Mouse (Mus musculus) CH12.LX (cell line): Measurements from ENCODE around the gene Krt28. TPM values are rescaled to one million over a fixed set of nuclear protein-coding genes. Genes with fewer than 3 reads are reported as not detected.

Experiments used
- DNase-seq: peaks from one replicate; pipeline ENCODE4 v3.0.0-alpha.2; 2013; ENCODE audit errors: extremely low read depth
- H3K27ac ChIP-seq: 2 replicates; pipeline ENCODE4 v1.5.1; 2012; ENCODE audit warnings: low read depth, mild to moderate bottlenecking, control low read depth, moderate library complexity; ENCODE audit not compliant: insufficient read depth
- H3K27me3 ChIP-seq: replicated peaks from 2 replicates; pipeline ENCODE3; 2012; ENCODE audit warnings: inconsistent platforms
- H3K36me3 ChIP-seq, 2 experiments: replicated peaks in 1 of 2; 2 replicates each; pipeline versions ENCODE3 to v1.6.1; 2012; ENCODE audit warnings: inconsistent platforms in 1 of 2, low read length in 1 of 2, mild to moderate bottlenecking in 1 of 2, mixed read lengths in 1 of 2, moderate library complexity in 1 of 2; ENCODE audit not compliant: control insufficient read depth in 1 of 2, insufficient read depth in 1 of 2
- H3K4me1 ChIP-seq, 2 experiments: 2 replicates each; pipeline ENCODE4 v1.6.1; 2012; ENCODE audit warnings: inconsistent platforms in 1 of 2, moderate library complexity in 1 of 2; ENCODE audit not compliant: insufficient read depth in 2 of 2, control insufficient read depth in 1 of 2
- H3K4me2 ChIP-seq: 2 replicates; pipeline ENCODE4 v1.6.1; 2012; ENCODE audit warnings: low read depth, mild to moderate bottlenecking, control low read depth; ENCODE audit not compliant: poor library complexity, insufficient read depth, severe bottlenecking
- H3K4me3 ChIP-seq, 3 experiments: fragments of 150-350 bp in 1 of 3; sonication (generic) in 1 of 3; replicated peaks in 1 of 3; 2 replicates each; pipeline versions ENCODE3 to v1.5.1; 2011 to 2012; ENCODE audit warnings: low read depth in 2 of 3, low read length in 2 of 3, mild to moderate bottlenecking in 2 of 3, moderate library complexity in 2 of 3, control low read depth in 1 of 3, improper control_type of control experiment in 1 of 3, inconsistent platforms in 1 of 3, mixed read lengths in 1 of 3; ENCODE audit not compliant: poor library complexity in 1 of 3
- H3K79me2 ChIP-seq: replicated peaks from 2 replicates; pipeline ENCODE4 v1.6.1; 2012; ENCODE audit warnings: mild to moderate bottlenecking, moderate library complexity; ENCODE audit not compliant: control insufficient read depth, poor library complexity, insufficient read depth, severe bottlenecking; ENCODE audit errors: extremely low read depth
- H3K9ac ChIP-seq: 2 replicates; pipeline ENCODE4 v1.6.1; 2012; ENCODE audit warnings: low read depth, mild to moderate bottlenecking, control low read depth, moderate library complexity; ENCODE audit not compliant: insufficient read depth
- H3K9me3 ChIP-seq: replicated peaks from 2 replicates; pipeline ENCODE3; 2012; ENCODE audit warnings: low read length, inconsistent platforms, mixed read lengths
- CHD1 ChIP-seq: IDR thresholded peaks from 2 replicates; pipeline ENCODE4 v1.6.1; 2012; ENCODE audit warnings: low read depth, low read length, improper control_type of control experiment, inconsistent platforms
- CHD2 ChIP-seq: IDR thresholded peaks from 2 replicates; pipeline ENCODE4 v1.6.1; 2011; ENCODE audit warnings: low read length, improper control_type of control experiment
- ELF1 ChIP-seq: IDR thresholded peaks from 2 replicates; pipeline ENCODE4 v1.6.1; 2014; ENCODE audit warnings: low read depth, mild to moderate bottlenecking, inconsistent platforms, low read length, improper control_type of control experiment
- EP300 ChIP-seq: IDR thresholded peaks from 2 replicates; pipeline ENCODE4 v1.6.1; 2011; ENCODE audit warnings: low read length, improper control_type of control experiment
- ETS1 ChIP-seq: conservative IDR thresholded peaks from 2 replicates; pipeline ENCODE4 v1.6.1; 2012; ENCODE audit warnings: low read depth, mild to moderate bottlenecking, inconsistent platforms, low read length, improper control_type of control experiment, moderate library complexity
- IRF4 ChIP-seq: IDR thresholded peaks from 2 replicates; pipeline ENCODE4 v1.6.1; 2014; ENCODE audit warnings: low read depth, mild to moderate bottlenecking, inconsistent platforms, low read length, improper control_type of control experiment
- JUN ChIP-seq: IDR thresholded peaks from 2 replicates; pipeline ENCODE4 v1.6.1; 2011; ENCODE audit warnings: low read depth, mild to moderate bottlenecking, low read length, improper control_type of control experiment, moderate library complexity; ENCODE audit not compliant: insufficient read depth
- JUND ChIP-seq: conservative IDR thresholded peaks from 2 replicates; pipeline ENCODE4 v1.6.1; 2011; ENCODE audit warnings: low read depth, low read length, improper control_type of control experiment
- MAFK ChIP-seq: IDR thresholded peaks from 2 replicates; pipeline ENCODE4 v1.6.1; 2011; ENCODE audit warnings: low read length, improper control_type of control experiment; ENCODE audit not compliant: insufficient replicate concordance
- MAZ ChIP-seq: IDR thresholded peaks from 2 replicates; pipeline ENCODE4 v1.6.1; 2012; ENCODE audit warnings: low read depth, mild to moderate bottlenecking, inconsistent platforms, low read length, improper control_type of control experiment, moderate library complexity
- MXI1 ChIP-seq: IDR thresholded peaks from 2 replicates; pipeline ENCODE4 v1.6.1; 2011; ENCODE audit warnings: mild to moderate bottlenecking, low read depth, low read length, improper control_type of control experiment
- MYC ChIP-seq: IDR thresholded peaks from 2 replicates; pipeline ENCODE4 v1.6.1; 2011; ENCODE audit warnings: low read depth, mild to moderate bottlenecking, improper control_type of control experiment, low read length
- NELFE ChIP-seq: IDR thresholded peaks from 2 replicates; pipeline ENCODE4 v1.6.1; 2011; ENCODE audit warnings: low read depth, low read length, improper control_type of control experiment
- PAX5 ChIP-seq: IDR thresholded peaks from 2 replicates; pipeline ENCODE4 v1.6.1; 2012; ENCODE audit warnings: low read length, inconsistent platforms, mixed read lengths
- POLR2AphosphoS2 ChIP-seq: IDR thresholded peaks from 2 replicates; pipeline ENCODE4 v1.6.1; 2011; ENCODE audit warnings: low read depth, low read length, improper control_type of control experiment
- RCOR1 ChIP-seq: conservative IDR thresholded peaks from 2 replicates; pipeline ENCODE4 v1.6.1; 2012; ENCODE audit warnings: low read depth, mild to moderate bottlenecking, inconsistent platforms, low read length, improper control_type of control experiment
- TBP ChIP-seq: conservative IDR thresholded peaks from 2 replicates; pipeline ENCODE4 v1.6.1; 2011; ENCODE audit warnings: low read depth, low read length, improper control_type of control experiment
- TCF12 ChIP-seq: IDR thresholded peaks from 2 replicates; pipeline ENCODE4 v1.6.1; 2014; ENCODE audit warnings: low read depth, mild to moderate bottlenecking, inconsistent platforms, low read length, improper control_type of control experiment
- USF1 ChIP-seq: IDR thresholded peaks from 2 replicates; pipeline ENCODE4 v1.6.1; 2014; ENCODE audit warnings: low read depth, mild to moderate bottlenecking, inconsistent platforms, low read length, improper control_type of control experiment
- ZKSCAN1 ChIP-seq: IDR thresholded peaks from 2 replicates; pipeline ENCODE4 v1.6.1; 2012; ENCODE audit warnings: low read depth, inconsistent platforms, low read length, improper control_type of control experiment, borderline replicate concordance
- dilution Hi-C: fragments of 300-500 bp; cut with MboI; formaldehyde crosslinking; loops from 2 replicates; pipeline ENCODE4 v1.14.3; 2020; ENCODE audit warnings: low sequenced_read_pairs; ENCODE audit not compliant: extremely low pct_unique_long_range_greater_than_20kb, extremely low pct_ligation_motif_present
- in situ Hi-C: fragments of 300-500 bp; cut with MboI; formaldehyde crosslinking; loops from 3 replicates; pipeline ENCODE4 v1.14.3; 2019; ENCODE audit warnings: low sequenced_read_pairs, low pct_ligation_motif_present, low pct_unique_long_range_greater_than_20kb, mixed read lengths
- polyA plus RNA-seq: library from polyadenylated mRNA; unstranded; fragments of >175 nt; gene quantifications from 2 replicates; pipeline ENCODE4 v1.2.1, GENCODE M21; 2012; ENCODE audit warnings: low read depth; ENCODE audit not compliant: insufficient read length
- total RNA-seq, 2 experiments: library from RNA; depleted of rRNA; stranded (reverse); fragments of 300-350 nt in 1 of 2; fragments of >200 nt in 1 of 2; gene quantifications; 2 replicates each; pipeline ENCODE4 v1.2.3; 2012 to 2014

Krt28 gene
- total and polyA plus RNA-seq, 3 experiments: 0.13 to 0.14 TPM; not detected in 1

- Histone ChIP-seq H3K27ac (no peak overlapping the region), H3K4me2 (no peak overlapping the region), H3K9me3 (peaks cover 3% of the 10 kb centered on the region), H3K4me1 (peaks cover 0 to 3% of the 10 kb centered on the region in 2 experiments; a peak in 1 of 4 replicates), H3K4me3 (no peak overlapping the region)
- in situ Hi-C loops: no loop called here
- no peak for DNase-seq
- TF ChIP-seq NELFE: no peak
- TF ChIP-seq CHD2: no peak
- no peak for TF ChIP-seq MXI1
- TF ChIP-seq MAFK: no peak
- no peak for TF ChIP-seq IRF4
- no peak for TF ChIP-seq PAX5
- no peak for TF ChIP-seq RCOR1
- no peak for TF ChIP-seq ELF1
- TF ChIP-seq TCF12: no peak
- no peak for TF ChIP-seq JUN
- no peak for TF ChIP-seq TBP
- TF ChIP-seq, all 38 proteins: peak for 0
- Histone ChIP-seq H3K27me3 (peaks cover 86% of the 10 kb centered on the region), H3K36me3 (no peaks in the 10 kb centered on the region), H3K79me2 (no peaks in the 10 kb centered on the region), H3K9ac (no peak overlapping the region)
- dilution Hi-C loops: no loop called here
Observed at GRCm38 (mm10) chr11:99406186-99406585, 31.5 kb upstream of the Krt28 start.

GRCm38 (mm10) chr11:99399956-99400549 is 25.4 kb upstream of the Krt28 start:
- Histone ChIP-seq H3K27me3 (peaks cover 82% of the 10 kb centered on the region), H3K36me3 (no peaks in the 10 kb centered on the region), H3K4me1 (peaks cover 0 to 3% of the 10 kb centered on the region in 2 experiments; a peak in 1 of 4 replicates), H3K79me2 (no peaks in the 10 kb centered on the region), H3K9ac (no peak overlapping the region), H3K4me2 (no peak overlapping the region), H3K9me3 (no peaks in the 10 kb centered on the region), H3K4me3 (no peak overlapping the region), H3K27ac (no peak overlapping the region)
- TF ChIP-seq CHD1 (no peak), MYC (no peak), JUN (no peak), TBP (no peak), EP300 (no peak), MAFK (no peak), MXI1 (no peak), CHD2 (no peak), MAZ (no peak), ETS1 (no peak), ZKSCAN1 (no peak), NELFE (no peak), RCOR1 (no peak), IRF4 (no peak), JUND (no peak), USF1 (no peak), POLR2AphosphoS2 (no peak)
- dilution Hi-C loops: no loop called here
- in situ Hi-C loops: loop anchor here (25.0 kb wide), 1 partner anchor 887 kb away; no protein-coding TSS in a partner anchor
- DNase-seq: no peak
